Mouse (Mus musculus) bone marrow macrophage, adult 2 months (primary cell): ENCODE data around the gene Clstn3. TPM values are rescaled to one million over a fixed set of nuclear protein-coding genes. Genes with fewer than 3 reads are reported as not detected.
A peak's percentile ranks its signal among the peaks of the same experiment; 100 is the strongest.
"Not testable (repeated sequence)": the region's sequence is repeated elsewhere in the genome, so short reads cannot be mapped to it uniquely, and the experiment has no call there.

Experiments used
- H3K27ac ChIP-seq: 2 replicates; pipeline ENCODE4 v1.5.1; 2012; ENCODE audit warnings: low read depth, low read length; ENCODE audit not compliant: insufficient read depth
- H3K4me1 ChIP-seq: 2 replicates; pipeline ENCODE4 v1.6.1; 2012; ENCODE audit warnings: low read length; ENCODE audit not compliant: control insufficient read depth, insufficient read depth
- H3K4me3 ChIP-seq: 2 replicates; pipeline ENCODE4 v1.5.1; 2012; ENCODE audit warnings: mild to moderate bottlenecking, low read length, moderate library complexity; ENCODE audit not compliant: insufficient read depth
- CTCF ChIP-seq: IDR thresholded peaks from 2 replicates; pipeline ENCODE4 v1.5.1; 2012; ENCODE audit warnings: low read depth, mild to moderate bottlenecking, low read length, moderate library complexity
- POLR2A ChIP-seq: IDR thresholded peaks from 2 replicates; pipeline ENCODE4 v1.6.1; 2012; ENCODE audit warnings: mild to moderate bottlenecking, low read depth, low read length, borderline replicate concordance
- polyA plus RNA-seq: library from polyadenylated mRNA; stranded (reverse); fragments of >200 nt; gene quantifications from 2 replicates; pipeline ENCODE4 v1.2.4, GENCODE M21; 2012; ENCODE audit not compliant: missing spikeins, insufficient read depth, insufficient read length

The Clstn3 gene
- polyA plus RNA-seq, 1 experiment = 0.60 TPM

- Histone ChIP-seq H3K4me3 (no peak overlapping the region), H3K4me1 (peaks cover 23% of the 10 kb centered on the region), H3K27ac (no peak overlapping the region)
- TF ChIP-seq POLR2A = no peak
- no peak for TF ChIP-seq CTCF
Observed at GRCm38 (mm10) chr6:124493886-124494285, 29.3 kb upstream of the Clstn3 start.

GRCm38 (mm10) chr6:124492842-124493561 is 28.4 kb upstream of the Clstn3 start, which contains the start of gene C1rl:
C1rl (plus strand) TSS chr6:124493113.
- H3K4me3 ChIP-seq = peak within 1 kb of the TSS; percentile 29; the same call in 1 of the 2 replicates

GRCm38 (mm10) chr6:124491427-124491826 is 26.8 kb upstream of the Clstn3 start:
- no peak for TF ChIP-seq POLR2A
- TF ChIP-seq CTCF = no peak
- H3K4me1 ChIP-seq = peaks cover 15% of the 10 kb centered on the region
- no peak overlapping the region for H3K4me3 ChIP-seq
- H3K27ac ChIP-seq = no peak overlapping the region

More at GRCm38 (mm10) chr6:124492842-124493561, 28.4 kb upstream of the Clstn3 start, which contains the start of gene C1rl:
- TF ChIP-seq POLR2A (no peak), CTCF (peak; percentile 35; the same call in 1 of the 2 replicates)
- Histone ChIP-seq H3K27ac (peak within 1 kb of the TSS; percentile 90), H3K4me1 (peaks cover 20% of the 10 kb centered on the region)

- H3K4me3 ChIP-seq = no peak overlapping the region
- TF ChIP-seq POLR2A (no peak), CTCF (no peak)
- peaks cover 10% of the 10 kb centered on the region for H3K4me1 ChIP-seq
- H3K27ac ChIP-seq = no peak overlapping the region
Observed at GRCm38 (mm10) chr6:124488952-124489351, 24.4 kb upstream of the Clstn3 start.

GRCm38 (mm10) chr6:124487509-124487908 is 22.9 kb upstream of the Clstn3 start:
- Histone ChIP-seq H3K27ac (no peak overlapping the region), H3K4me3 (no peak overlapping the region), H3K4me1 (peaks cover under 1% of the 10 kb centered on the region)
- TF ChIP-seq CTCF (no peak), POLR2A (no peak)

GRCm38 (mm10) chr6:124485414-124486144 is 21.0 kb upstream of the Clstn3 start:
- no peaks in the 10 kb centered on the region for H3K4me1 ChIP-seq
- TF ChIP-seq POLR2A (no peak), CTCF (no peak)
- H3K27ac ChIP-seq = no peak overlapping the region
- H3K4me3 ChIP-seq = no peak overlapping the region

GRCm38 (mm10) chr6:124484851-124485250 is 20.3 kb upstream of the Clstn3 start:
- Histone ChIP-seq H3K4me3 (no peak overlapping the region), H3K27ac (no peak overlapping the region), H3K4me1 (no peaks in the 10 kb centered on the region)
- TF ChIP-seq CTCF (no peak), POLR2A (no peak)

GRCm38 (mm10) chr6:124483831-124484230 is 19.2 kb upstream of the Clstn3 start:
- not testable (repeated sequence) for H3K4me1 ChIP-seq, H3K4me3 ChIP-seq, H3K27ac ChIP-seq

GRCm38 (mm10) chr6:124481571-124481970 is 17.0 kb upstream of the Clstn3 start:
- Histone ChIP-seq H3K4me3 (no peak overlapping the region), H3K4me1 (peaks cover 19% of the 10 kb centered on the region), H3K27ac (no peak overlapping the region)
- no peak for TF ChIP-seq CTCF
- no peak for TF ChIP-seq POLR2A

GRCm38 (mm10) chr6:124480295-124480694 is 15.7 kb upstream of the Clstn3 start:
- no peak for TF ChIP-seq POLR2A
- TF ChIP-seq CTCF = no peak
- H3K27ac ChIP-seq = no peak overlapping the region
- H3K4me1 ChIP-seq = peaks cover 19% of the 10 kb centered on the region
- H3K4me3 ChIP-seq = no peak overlapping the region
